Mouse (Mus musculus) R1 (cell line): Measurements from ENCODE around the gene Hmgcll1.

Source experiments
- DNase-seq: peaks from one replicate; pipeline ENCODE4 v3.0.0-alpha.2; 2018; ENCODE audit warnings: low read depth, low spot score

The Hmgcll1 gene

GRCm38 (mm10) chr9:76014631-76015531, at the start of gene Hmgcll1:
TSS of gene Hmgcll1 (plus strand) at chr9:76014855.
- DNase-seq: peak; percentile 68

- DNase-seq: no peak
Measured at GRCm38 (mm10) chr9:75980097-75980496, 34.6 kb upstream of the Hmgcll1 start.

- DNase-seq: no peak
Measured at GRCm38 (mm10) chr9:75981139-75981538, 33.5 kb upstream of the Hmgcll1 start.

GRCm38 (mm10) chr9:75989491-75989890, 25.2 kb upstream of the Hmgcll1 start:
- no peak for DNase-seq

GRCm38 (mm10) chr9:75998791-75999350, 15.8 kb upstream of the Hmgcll1 start:
- DNase-seq: no peak

- no peak for DNase-seq
Measured at GRCm38 (mm10) chr9:76000876-76001858, 13.5 kb upstream of the Hmgcll1 start.

GRCm38 (mm10) chr9:76003066-76003465, 11.6 kb upstream of the Hmgcll1 start:
- DNase-seq: no peak

- no peak for DNase-seq
Measured at GRCm38 (mm10) chr9:76003637-76004036, 11.0 kb upstream of the Hmgcll1 start.

- DNase-seq: no peak
Measured at GRCm38 (mm10) chr9:76007342-76007970, 7.2 kb upstream of the Hmgcll1 start.

GRCm38 (mm10) chr9:76013789-76014188, 866 bp upstream of the Hmgcll1 start:
- no peak for DNase-seq

GRCm38 (mm10) chr9:76015971-76016370, 1.3 kb downstream of the Hmgcll1 start:
- DNase-seq: no peak

- peak; percentile 12 for DNase-seq
Measured at GRCm38 (mm10) chr9:76016506-76016905, 1.9 kb downstream of the Hmgcll1 start.

- DNase-seq: no peak
Measured at GRCm38 (mm10) chr9:76023551-76023973, 8.9 kb downstream of the Hmgcll1 start.

GRCm38 (mm10) chr9:76024277-76025246, 9.9 kb downstream of the Hmgcll1 start:
- no peak for DNase-seq

GRCm38 (mm10) chr9:76029471-76030199, 15.0 kb downstream of the Hmgcll1 start:
- no peak for DNase-seq

- DNase-seq: no peak
Measured at GRCm38 (mm10) chr9:76035058-76035457, 20.4 kb downstream of the Hmgcll1 start.

- DNase-seq: peak; percentile 9
Measured at GRCm38 (mm10) chr9:76038327-76039103, 23.9 kb downstream of the Hmgcll1 start.

- DNase-seq: no peak
Measured at GRCm38 (mm10) chr9:76039711-76040110, 25.1 kb downstream of the Hmgcll1 start.

- DNase-seq: no peak
Measured at GRCm38 (mm10) chr9:76043341-76043740, 28.7 kb downstream of the Hmgcll1 start.
